Mouse (Mus musculus) splenic B cell, adult 2 months (primary cell): Measurements from ENCODE around the gene Osbpl10.
A peak's percentile ranks its signal among the peaks of the same experiment; 100 is the strongest.
"Not testable (repeated sequence)": the region's sequence is repeated elsewhere in the genome, so short reads cannot be mapped to it uniquely, and the experiment has no call there.

Experiments
- DNase-seq: peaks from one replicate; pipeline ENCODE4 v3.0.0-alpha.2; 2011; ENCODE audit warnings: low read depth, low spot score
- H3K27me3 ChIP-seq: 2 replicates; pipeline ENCODE4 v1.6.1; 2012; ENCODE audit warnings: mild to moderate bottlenecking, low read length, moderate library complexity, mixed read lengths; ENCODE audit not compliant: control insufficient read depth, poor library complexity, insufficient read depth, severe bottlenecking
- H3K36me3 ChIP-seq: 2 replicates; pipeline ENCODE4 v1.6.1; 2012; ENCODE audit warnings: mild to moderate bottlenecking, low read length, moderate library complexity, mixed read lengths; ENCODE audit not compliant: control insufficient read depth, poor library complexity, insufficient read depth, severe bottlenecking

Osbpl10 gene

GRCm38 (mm10) chr9:115234561-115234960 is 256.2 kb downstream of the Osbpl10 start:
- no peaks in the 10 kb centered on the region for H3K27me3 ChIP-seq
- no peak for DNase-seq
- H3K36me3 ChIP-seq, result no peaks in the 10 kb centered on the region; the same call in 1 of the 2 replicates

- Histone ChIP-seq H3K36me3 (peaks cover 4% of the 10 kb centered on the region; the same call in 1 of the 2 replicates), H3K27me3 (no peaks in the 10 kb centered on the region)
- no peak for DNase-seq
Measured at GRCm38 (mm10) chr9:115236352-115236841, 258.0 kb downstream of the Osbpl10 start.

GRCm38 (mm10) chr9:115237943-115238342 is 259.6 kb downstream of the Osbpl10 start:
- Histone ChIP-seq H3K27me3 (no peaks in the 10 kb centered on the region), H3K36me3 (peaks cover 4% of the 10 kb centered on the region)
- no peak for DNase-seq

- H3K36me3 ChIP-seq, result peaks cover 6% of the 10 kb centered on the region
- H3K27me3 ChIP-seq, result no peaks in the 10 kb centered on the region
- peak; percentile 11 for DNase-seq
Measured at GRCm38 (mm10) chr9:115239861-115240260, 261.5 kb downstream of the Osbpl10 start.

GRCm38 (mm10) chr9:115243630-115244029 is 265.3 kb downstream of the Osbpl10 start:
- DNase-seq, result no peak
- Histone ChIP-seq H3K27me3 (no peaks in the 10 kb centered on the region), H3K36me3 (peaks cover 15% of the 10 kb centered on the region)

- DNase-seq, result no peak
- Histone ChIP-seq H3K36me3 (peaks cover 23% of the 10 kb centered on the region), H3K27me3 (no peaks in the 10 kb centered on the region)
Measured at GRCm38 (mm10) chr9:115245092-115245491, 266.7 kb downstream of the Osbpl10 start.

GRCm38 (mm10) chr9:115249145-115249544 is 270.8 kb downstream of the Osbpl10 start:
- no peaks in the 10 kb centered on the region for H3K27me3 ChIP-seq
- peaks cover 32% of the 10 kb centered on the region for H3K36me3 ChIP-seq
- DNase-seq, result no peak

GRCm38 (mm10) chr9:115257733-115258286 is 279.4 kb downstream of the Osbpl10 start:
- Histone ChIP-seq H3K27me3 (no peaks in the 10 kb centered on the region), H3K36me3 (peaks cover 26% of the 10 kb centered on the region)
- DNase-seq, result no peak

- Histone ChIP-seq H3K27me3 (no peaks in the 10 kb centered on the region), H3K36me3 (peaks cover 23% of the 10 kb centered on the region)
- no peak for DNase-seq
Measured at GRCm38 (mm10) chr9:115259866-115260265, 281.5 kb downstream of the Osbpl10 start.

- no peak for DNase-seq
- peaks cover 20% of the 10 kb centered on the region for H3K36me3 ChIP-seq
- no peaks in the 10 kb centered on the region for H3K27me3 ChIP-seq
Measured at GRCm38 (mm10) chr9:115260464-115260863, 282.1 kb downstream of the Osbpl10 start.

- DNase-seq, result peak; percentile 41
- no peaks in the 10 kb centered on the region for H3K27me3 ChIP-seq
Measured at GRCm38 (mm10) chr9:115261456-115261855, 283.1 kb downstream of the Osbpl10 start.

GRCm38 (mm10) chr9:115261896-115262295 is 283.5 kb downstream of the Osbpl10 start:
- DNase-seq, result no peak
- Histone ChIP-seq H3K27me3 (no peaks in the 10 kb centered on the region), H3K36me3 (peaks cover 21% of the 10 kb centered on the region)

More at GRCm38 (mm10) chr9:115261456-115261855, 283.1 kb downstream of the Osbpl10 start:
- H3K36me3 ChIP-seq, result peaks cover 21% of the 10 kb centered on the region

GRCm38 (mm10) chr9:115271556-115271955 is 293.2 kb downstream of the Osbpl10 start:
- Histone ChIP-seq H3K27me3 (no peaks in the 10 kb centered on the region), H3K36me3 (peaks cover 2% of the 10 kb centered on the region)
- no peak for DNase-seq

- not testable (repeated sequence) for DNase-seq
Measured at GRCm38 (mm10) chr9:115272451-115272850, 294.1 kb downstream of the Osbpl10 start.

GRCm38 (mm10) chr9:115273095-115273649 is 294.8 kb downstream of the Osbpl10 start:
- no peak for DNase-seq
- Histone ChIP-seq H3K36me3 (peaks cover 3% of the 10 kb centered on the region), H3K27me3 (no peaks in the 10 kb centered on the region)

More at GRCm38 (mm10) chr9:115272451-115272850, 294.1 kb downstream of the Osbpl10 start:
- H3K27me3 ChIP-seq, H3K36me3 ChIP-seq: not testable (repeated sequence)
